Mouse (Mus musculus) ovary, postnatal 10 days (tissue): ENCODE results near the gene Bend7.

ENCODE experiments used
- DNase-seq: peaks from one replicate; pipeline ENCODE4 v3.0.0; 2022; ENCODE audit warnings: low spot score

The Bend7 gene

DNA sequence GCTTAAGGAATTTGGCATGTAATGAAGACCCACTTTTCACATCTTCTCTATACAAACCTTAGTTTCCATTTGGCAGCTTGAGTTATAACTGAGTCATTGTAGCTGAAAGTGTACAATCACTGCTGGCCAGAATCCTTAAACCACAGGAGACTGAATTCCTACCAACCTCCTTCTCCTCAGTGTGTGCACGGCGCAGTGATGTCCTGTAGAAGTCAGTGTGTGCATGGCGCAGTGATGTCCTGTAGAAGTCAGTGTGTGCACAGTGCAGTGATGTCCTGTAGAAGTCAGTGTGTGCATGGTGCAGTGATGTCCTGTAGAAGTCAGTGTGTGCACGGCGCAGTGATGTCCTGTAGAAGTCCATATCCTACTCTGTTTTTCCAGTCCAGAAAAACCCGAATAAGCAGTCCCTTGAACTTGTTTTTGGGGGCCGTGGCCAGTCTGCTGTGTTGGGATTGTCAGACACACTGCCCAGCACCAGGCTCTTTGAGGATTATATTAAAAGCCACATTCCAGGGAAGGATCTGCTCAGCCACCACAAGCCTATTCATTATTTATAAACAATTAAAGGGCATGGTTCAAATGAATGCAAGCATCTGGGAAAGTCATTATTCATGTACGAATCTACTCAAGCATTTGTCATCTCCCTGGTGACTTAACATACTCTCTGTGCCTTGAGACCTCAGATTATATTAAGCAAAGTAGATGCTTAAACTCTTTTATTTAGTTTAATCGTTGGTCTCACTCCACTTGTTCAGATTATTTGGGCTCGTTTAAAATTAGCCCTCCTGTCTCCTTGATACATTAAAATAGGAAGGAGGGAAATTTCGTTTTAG, 65.4 kb downstream of the Bend7 start:
- DNase-seq: no peak

DNA sequence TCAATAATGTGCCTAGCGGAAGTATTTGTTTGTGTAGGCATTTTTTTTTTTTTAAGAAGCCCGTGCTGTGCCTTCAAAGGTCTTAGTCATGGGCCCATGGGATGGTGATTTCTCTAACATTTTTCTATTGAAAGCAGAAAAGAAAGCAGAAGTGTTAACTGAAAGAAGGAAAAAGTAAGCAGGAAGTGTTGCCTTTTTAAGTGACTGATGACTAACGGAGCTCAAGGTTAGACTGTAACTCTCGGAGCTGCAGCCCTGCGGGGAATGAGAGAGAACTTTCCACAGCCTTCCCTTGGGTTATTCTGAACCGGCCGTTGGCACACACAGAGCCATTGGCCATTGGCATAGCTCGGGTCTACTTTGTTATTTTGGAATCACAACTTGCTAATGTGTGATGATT, 66.4 kb downstream of the Bend7 start:
- no peak for DNase-seq

DNA sequence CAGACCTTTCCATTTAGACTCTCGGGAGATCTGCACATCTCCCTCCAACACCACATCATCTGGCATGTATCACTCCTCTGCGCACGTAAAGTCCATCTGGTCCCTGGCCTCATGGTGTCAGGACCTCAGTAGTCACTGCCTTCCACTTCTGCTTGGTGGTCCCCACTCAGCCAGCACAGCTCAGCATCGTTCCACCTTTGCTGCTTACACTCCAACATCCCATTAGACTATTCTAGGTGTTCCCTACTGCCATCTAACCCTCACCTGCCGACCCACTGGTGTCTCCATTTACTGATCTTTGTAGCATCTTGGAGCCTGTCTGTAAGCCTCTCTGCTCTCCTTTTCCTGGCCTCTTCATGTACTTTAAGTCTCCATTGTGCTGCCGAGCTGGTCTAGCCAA, 67.4 kb downstream of the Bend7 start:
- DNase-seq: no peak

DNA sequence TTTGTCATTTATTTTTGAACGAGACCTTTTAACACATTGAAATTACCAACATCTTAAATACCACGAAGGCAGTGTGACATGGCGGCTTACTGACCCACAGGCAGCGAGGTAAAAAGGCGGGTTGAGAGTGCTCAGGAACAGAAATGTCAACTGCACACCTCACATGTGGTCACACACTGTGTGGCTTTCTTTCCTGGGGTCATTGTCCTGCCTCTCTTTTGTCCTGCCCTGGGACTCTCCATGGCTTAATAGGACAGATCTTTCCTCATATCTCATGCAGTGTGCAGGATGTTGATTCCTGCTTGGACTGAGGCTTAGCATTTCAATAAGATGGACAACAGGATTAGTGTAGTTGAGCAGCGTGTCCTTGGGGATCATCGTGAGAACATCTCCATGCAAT, 69.6 kb downstream of the Bend7 start:
- DNase-seq: no peak

DNA sequence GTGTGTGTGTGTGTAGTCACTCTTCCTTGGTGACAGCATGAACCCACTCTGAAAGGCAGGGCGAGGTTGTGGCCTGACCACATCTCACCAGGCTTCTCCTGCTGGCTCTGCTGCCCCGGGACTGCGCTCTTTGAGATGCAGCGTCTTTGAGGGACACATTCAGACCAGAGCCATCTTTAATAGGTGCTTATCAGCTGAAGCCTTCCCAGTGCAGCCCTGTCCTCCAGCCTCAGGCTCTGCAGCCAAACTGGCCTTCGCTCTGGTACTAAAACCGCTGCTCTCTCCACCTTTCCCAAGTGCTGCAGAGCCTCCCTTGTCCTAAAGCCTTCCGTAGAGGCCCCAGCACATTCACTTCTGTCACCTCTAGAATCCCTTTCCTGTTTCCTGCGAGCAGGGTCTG, 74.0 kb downstream of the Bend7 start:
- no peak for DNase-seq

DNA sequence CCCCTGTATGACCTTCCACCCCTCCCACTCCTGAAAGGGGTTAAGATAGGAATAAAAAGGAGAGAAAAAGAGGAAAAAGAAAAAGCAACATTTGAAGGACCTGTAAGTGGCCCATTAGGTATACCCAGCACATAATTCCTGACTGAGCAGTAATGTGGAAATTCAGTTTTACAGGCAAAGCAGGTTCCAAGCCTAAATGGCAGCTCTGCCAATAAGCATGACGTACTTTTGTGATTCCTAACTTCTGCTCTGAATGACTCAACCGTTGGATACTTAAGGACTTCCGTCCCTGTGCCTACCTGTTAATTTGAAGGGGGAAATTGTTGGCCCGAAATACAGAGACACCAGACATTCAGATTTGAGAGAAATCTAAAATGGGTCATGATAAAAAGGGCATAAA, 74.9 kb downstream of the Bend7 start:
- DNase-seq: no peak

DNA sequence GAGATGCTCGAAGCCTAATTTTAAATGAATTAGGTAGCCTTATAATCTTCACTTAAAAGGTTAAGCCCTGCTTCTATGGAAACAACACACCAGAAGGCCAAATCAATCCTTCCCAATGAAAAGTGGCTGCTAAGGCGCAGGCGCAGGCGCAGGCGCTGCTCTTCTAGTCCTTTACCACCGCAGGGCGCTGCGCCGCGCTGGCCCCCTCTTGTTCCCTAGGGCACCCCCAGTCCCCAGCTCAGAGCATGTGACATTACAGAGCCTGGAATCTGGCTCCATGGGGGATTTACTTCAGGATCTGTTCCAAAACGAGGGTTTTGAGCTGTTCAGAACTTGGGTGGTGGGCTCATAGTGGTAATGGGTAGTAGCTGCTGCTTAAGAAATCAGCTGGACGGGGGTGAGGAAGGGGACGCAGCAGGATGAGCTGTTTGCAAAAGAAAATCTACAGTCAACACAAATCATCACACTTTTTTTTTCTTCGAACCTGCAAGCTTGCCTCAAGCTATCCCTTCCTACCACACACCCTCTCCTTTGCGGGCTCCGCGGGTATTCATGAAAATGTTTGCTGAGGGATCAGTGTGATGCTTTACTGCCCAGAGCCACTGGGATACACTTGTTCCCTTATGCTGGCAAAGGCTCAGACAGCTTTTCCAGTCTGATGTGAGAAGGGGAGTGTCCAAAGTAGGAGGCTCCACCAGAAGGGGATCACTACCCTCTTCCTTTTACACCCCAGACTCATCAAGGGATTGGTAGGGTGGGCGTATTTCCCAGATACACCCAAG, 85.0 kb downstream of the Bend7 start:
- no peak for DNase-seq

DNA sequence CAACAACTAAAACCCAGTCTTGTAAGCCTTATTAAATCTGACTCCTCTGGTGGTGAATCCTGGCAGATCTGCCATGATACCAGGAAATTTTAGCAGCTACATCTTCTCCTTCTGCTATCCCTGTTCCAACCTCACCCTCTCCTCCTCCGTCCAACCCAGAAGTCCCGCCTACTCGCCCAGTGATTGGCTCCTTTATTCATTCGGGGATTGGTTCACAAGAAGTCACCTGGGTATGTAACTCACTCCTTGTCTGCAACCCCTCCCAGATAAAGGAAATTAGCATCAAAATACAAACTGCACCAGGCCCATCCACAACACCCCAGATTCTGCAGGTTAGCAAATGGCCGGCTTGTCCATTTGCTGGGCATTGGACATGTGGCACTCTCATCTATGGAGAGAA, 98.7 kb downstream of the Bend7 start:
- no peak for DNase-seq

DNA sequence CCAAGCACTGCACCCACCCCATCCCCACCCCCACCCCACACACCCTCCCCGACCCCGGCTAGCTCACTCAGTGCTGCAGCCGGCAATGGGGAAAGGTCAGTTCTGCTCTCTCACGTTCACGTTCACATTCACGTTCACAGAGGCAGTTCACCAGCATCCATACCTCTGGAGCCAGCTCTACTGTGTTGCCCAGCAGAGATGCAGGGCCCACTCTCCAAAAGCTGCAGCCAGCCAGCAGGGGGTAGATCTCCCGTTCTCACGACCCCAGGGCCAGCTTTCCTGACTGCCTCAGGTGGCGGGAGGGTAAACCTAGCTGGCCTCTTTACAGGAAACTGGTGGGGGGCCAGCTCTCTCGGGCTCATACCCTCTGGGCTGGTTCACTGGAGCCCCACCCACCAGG, 100.0 kb downstream of the Bend7 start:
- no peak for DNase-seq

DNA sequence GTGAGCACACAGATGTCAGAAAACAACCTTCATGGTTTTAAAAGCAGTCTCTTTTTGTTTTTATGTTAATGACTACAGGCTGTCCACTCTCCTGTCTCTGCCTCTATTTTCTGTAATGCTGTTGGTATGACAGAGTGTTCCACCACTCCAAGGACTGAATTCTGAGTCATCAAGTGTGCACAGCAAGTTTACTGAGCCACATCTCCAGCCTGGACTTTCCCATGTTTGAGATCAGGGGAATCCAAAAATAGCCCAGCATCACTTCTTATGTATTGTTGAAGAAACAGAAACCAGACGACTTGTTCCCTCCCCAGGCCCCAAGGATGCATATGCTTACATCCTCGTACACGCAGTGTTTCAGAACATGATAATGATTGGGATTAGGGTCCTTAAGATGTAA, 102.6 kb downstream of the Bend7 start:
- DNase-seq: no peak

DNA sequence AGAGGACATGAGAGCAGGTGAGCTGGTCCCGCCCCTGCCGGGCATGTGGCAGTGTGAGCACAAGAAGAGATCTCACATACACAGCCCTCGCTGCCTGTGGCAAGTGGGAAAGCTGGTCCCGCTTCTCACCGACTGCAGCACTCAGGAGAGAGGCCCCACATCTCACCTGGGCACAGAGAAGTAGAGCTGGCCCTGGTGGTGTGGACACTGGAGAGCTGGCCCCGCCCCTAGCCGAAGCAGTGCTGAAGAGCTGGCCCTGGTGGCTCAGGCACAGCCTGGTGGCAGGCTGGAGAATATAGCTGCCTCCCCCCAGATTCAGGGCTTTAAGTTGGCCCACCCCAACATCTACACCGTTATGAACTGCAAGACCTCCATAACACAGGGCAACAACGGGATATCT, 106.4 kb downstream of the Bend7 start:
- no peak for DNase-seq

DNA sequence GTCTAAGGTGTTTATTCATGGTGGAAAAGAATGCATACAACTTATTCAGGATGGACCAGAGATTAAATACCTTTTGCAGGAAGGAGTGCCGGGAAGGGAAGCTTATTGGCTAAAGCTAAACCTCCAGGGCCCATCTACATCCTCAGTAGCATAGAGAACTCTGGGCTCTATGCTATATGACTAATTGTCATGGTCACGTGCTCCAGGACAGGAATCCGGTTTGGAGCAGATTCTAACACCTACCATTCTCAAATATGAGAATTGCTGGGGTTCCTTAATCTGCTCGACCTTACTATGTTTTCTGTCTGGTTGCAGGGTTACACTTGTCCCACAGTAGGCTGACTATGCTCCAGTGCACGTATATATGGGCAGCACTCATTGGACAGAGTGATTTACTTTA, 110.4 kb downstream of the Bend7 start:
- DNase-seq: no peak

DNA sequence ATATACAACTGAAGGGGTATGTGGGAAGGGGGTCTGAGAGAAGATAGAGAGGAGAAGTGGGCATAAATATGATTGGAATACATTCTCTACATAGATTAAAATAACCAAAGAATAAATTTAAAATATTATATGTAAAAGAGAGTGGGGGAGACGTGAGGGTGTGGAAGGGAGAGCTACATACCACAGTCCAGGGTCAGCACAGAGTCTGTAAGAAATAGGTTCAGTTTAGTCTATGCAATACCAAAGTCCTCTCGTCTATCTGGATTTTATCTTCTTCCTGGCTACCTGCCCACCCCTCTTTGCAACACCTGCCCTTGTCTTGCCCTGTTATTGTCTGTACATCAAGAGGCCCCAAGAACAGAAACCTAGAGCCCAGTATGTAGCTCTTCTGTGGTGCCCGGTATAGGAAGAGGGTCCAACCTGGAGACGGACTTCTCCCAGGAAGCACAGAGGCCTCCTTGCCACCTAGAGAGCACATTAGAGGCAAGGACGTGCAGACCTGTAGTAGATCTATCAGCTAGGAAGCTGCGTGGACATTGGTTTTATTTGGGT, 110.9 kb downstream of the Bend7 start:
- no peak for DNase-seq

DNA sequence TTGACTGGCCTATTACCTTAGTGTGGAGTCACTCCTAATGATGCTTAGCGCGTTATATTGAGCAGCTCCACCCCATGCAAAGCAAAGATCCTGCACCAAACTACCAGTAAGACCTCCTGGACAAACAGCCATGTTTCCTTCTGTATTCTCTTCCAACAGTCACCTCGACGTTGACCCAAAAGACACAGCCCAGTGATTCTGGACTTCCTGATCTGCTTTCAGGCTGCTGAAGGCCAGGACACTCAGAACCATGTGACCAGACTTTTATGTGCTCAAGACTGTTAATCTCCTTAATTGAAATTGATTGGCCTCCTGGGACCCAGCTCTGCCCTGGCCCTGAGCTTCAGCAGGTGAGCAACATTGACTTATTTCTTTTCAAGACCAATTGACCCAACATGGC, 111.4 kb downstream of the Bend7 start:
- no peak for DNase-seq

DNA sequence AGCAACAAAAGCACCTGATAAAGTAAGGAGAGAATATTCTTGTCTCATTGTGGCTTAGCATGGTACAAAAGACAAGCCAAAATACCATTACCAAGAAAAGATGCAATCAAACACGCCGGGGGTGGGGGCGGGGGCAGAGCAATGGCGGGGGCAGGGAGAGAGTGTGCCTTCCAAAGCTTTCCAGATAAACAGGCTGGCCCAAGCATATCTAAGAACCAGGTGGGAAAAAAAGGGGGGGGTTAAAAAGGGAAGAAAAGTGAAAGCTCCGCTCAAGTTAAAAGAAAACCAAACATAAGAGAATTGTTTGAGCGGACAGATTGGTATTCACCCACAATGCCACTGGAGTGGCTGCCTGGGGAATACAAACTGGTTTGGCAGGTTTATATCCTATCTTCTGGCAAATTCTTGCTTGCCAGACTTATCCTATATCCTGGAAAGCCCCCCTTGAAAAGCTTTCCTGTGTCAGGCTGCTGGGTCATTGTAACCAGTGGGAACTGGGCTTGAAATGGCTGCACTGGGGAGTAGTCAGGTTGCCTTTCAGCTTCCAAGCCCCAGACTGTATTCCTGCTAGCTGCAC, 111.9 kb downstream of the Bend7 start:
- DNase-seq: no peak

DNA sequence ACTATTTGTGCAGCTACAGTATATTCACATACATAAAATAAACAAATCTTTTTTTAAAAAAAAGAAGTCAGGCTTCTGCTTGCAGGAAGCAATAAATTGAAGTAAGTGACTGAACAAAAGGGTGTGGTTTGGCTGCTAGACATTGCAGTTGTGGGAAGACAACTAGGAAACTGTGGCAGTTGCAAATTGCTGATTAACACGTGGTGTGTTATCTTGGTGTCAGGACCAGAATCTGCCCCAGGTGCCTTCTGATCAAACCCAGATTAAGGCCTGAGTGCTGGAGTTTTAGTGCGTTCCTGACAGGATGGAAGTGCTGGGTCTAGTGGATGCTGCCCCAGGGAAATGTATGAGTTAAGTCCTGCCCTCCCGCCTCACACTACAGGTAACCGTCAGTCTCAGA, 113.9 kb downstream of the Bend7 start:
- no peak for DNase-seq

DNA sequence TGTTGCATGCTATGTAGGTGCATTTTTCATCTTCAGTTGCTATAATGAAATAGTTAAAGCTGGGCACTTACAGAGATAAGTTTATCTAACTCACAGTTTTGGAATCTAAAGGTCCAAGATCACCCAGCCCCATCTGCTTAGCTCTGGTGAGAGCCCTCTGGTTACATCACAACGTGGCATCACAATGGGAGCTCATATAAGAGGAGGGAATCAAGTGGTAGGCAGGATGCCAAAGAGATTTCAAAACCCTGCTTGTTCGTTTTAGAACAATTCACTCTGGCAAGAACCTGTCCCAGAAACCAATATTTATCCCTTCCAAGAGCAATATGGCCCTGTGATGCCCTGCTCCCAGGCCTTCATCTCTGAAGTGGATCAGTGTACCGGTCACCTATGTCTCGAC, 114.5 kb downstream of the Bend7 start:
- no peak for DNase-seq

DNA sequence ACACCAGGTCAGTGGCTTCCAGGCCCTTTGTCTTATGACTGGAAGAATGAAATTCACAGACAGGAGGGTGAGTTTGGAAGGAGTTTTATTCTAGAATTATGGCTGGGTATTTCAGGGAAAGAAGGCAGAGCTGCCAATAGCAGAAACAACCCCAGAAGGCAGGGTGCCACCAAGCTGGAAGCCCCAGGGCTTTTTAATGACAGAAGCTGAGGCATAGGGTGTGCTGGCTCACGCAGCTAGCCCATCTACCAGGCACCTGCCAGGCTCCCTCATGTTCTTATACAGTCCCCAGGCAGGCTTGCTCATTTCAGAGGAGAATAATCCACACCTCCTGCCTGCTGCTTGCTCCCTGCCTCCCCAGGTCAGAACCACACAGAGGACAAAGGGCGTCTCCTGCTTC, 131.8 kb downstream of the Bend7 start:
- no peak for DNase-seq
